Mouse (Mus musculus): ENCODE data around the gene Nop16. TPM values are rescaled to one million over a fixed set of nuclear protein-coding genes. Genes with fewer than 3 reads are reported as not detected.

Gene Nop16
- total RNA-seq, 2 experiments from 2014 or later = 17.0 to 20.0 TPM

- DNase-seq = no peak
- intact Hi-C loops (cut with DNase I) = no loop called here
Observed at GRCm38 (mm10) chr13:54598622-54599143, 8.8 kb upstream of the Nop16 start.

DNA sequence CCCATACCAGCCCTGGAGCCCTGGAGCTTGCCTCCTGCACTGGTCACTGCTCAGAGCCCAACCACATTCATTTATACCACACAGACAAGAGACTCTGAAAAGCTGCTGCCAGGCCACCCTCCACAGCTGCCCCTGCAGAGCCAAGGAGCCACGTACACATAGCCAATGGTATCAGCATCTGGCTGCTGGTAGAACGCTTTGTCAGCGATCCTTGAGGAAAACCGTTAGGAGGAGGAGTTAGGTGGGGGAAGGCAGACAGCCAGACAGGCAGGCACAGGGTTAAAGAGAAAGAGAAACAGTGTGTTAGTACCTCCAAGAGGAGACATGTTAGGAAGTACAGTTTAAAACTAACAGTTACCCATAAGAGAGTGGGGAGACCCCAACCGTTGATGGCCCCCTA is 7.0 kb upstream of the Nop16 start:
- intact Hi-C loops (cut with DNase I) = no loop called here
- no peak for DNase-seq

DNA sequence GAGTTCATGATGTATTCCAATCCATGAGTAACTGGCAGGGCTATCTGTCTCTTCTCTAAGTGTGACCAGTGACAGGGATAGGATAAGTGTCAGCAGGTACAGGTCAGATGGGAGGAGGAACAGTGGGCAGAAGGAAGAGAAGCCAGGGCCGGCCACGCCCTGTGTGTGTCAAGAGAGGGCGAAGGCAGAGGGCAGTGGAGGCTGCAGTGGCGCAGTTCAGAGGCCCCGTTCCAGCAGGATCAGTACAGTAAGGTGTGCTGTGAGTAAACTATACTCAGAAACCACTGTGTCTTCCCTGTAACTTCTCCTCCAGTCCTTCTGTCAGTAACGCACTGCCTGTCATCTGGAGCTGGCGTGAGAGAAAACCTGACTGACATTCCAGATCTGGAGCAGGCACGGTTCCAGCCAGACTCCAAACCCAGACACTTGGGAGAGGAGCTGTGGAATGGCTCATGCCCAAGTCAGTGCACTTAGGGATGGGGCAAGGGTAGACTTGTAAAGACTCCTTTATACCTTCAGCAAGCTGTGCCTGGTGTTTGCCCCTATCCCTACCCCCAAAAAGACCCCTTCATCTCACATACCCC is 6.3 kb upstream of the Nop16 start:
- intact Hi-C loops (cut with DNase I) = no loop called here
- DNase-seq = peak; percentile 45 to 60

DNA sequence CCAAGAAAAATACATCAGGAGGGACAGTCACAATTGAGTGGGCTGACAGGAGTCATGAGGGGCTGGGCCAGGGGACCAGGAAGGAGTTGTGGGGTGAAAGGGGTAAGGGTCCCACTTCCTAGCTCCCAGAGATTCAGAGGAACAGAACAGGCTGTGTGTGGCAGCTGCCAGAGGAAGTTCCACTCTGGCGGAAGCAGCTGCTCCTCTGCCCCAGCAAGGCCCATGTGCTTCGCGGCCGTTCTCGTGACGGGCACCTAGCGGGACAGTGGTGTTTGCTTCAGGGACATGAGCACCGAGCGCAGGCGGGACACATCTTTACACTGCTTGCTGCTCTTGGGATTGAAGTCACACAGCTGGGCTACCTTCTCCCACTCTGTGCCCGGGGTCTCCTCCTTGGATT is 3.7 kb upstream of the Nop16 start:
- intact Hi-C loops (cut with DNase I) = no loop called here

GRCm38 (mm10) chr13:54591776-54592356 is 2.0 kb upstream of the Nop16 start:
- no peak for DNase-seq
- intact Hi-C loops (cut with DNase I) = no loop called here

More for the DNA sequence above, 3.7 kb upstream of the Nop16 start:
- no peak for DNase-seq

DNA sequence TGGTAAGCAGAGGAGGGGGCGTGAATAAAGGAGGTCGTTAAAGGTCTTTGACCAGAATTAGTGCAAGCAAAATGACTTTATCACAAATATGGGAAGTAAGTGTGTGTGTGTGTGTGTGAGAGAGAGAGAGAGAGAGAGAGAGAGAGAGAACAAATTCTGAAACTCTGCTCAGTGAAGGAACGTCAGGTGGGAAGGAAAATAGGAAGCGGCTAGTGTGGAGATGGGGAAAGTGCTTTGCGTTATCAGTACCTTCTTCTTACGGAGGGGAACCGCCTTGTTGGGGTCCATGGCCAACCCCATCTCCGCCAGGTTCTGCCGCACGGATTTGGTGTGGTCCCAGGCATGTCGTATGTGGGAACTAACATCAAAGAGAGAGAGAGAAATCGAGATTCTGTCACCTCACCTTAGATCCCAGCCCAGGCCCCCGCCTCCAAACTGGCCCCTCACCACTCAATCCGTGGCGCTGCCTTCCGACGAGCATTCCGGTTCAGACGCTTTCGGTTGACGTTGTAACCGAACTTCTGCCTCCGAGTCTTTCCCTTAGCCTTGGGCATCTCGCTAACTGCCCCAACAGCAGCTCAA is 385 bp downstream of the Nop16 start:
- no peak for DNase-seq
- intact Hi-C loops (cut with DNase I) = no loop called here

GRCm38 (mm10) chr13:54585831-54586230 is 4.1 kb downstream of the Nop16 start:
- intact Hi-C loops (cut with DNase I) = no loop called here
- DNase-seq = no peak

DNA sequence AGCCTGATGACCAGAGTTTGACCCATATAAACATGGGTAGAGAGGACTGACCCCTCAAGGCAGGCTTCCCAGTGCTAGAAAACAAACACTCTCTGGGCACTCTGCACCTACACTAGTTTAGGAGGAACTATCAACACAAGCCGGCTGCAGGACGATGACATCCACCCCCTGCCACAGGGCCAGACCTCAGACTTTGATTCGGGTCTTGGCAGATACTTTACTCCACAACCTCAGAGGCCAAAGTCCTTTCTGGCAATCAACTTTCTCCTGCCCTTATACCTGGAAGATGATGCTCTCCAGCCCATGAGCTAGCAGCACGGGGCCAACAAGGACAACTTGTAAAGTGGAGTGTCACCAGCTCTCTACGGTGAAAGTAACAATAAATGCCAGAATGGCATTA is 7.0 kb downstream of the Nop16 start:
- intact Hi-C loops (cut with DNase I) = no loop called here
- no peak for DNase-seq

- intact Hi-C loops (cut with DNase I) = no loop called here
Observed at GRCm38 (mm10) chr13:54582126-54582525, 7.8 kb downstream of the Nop16 start.

GRCm38 (mm10) chr13:54581385-54581784 is 8.5 kb downstream of the Nop16 start:
- DNase-seq = no peak
- intact Hi-C loops (cut with DNase I) = no loop called here

More at GRCm38 (mm10) chr13:54582126-54582525, 7.8 kb downstream of the Nop16 start:
- DNase-seq = no peak

GRCm38 (mm10) chr13:54577652-54578507 is 12.0 kb downstream of the Nop16 start:
- intact Hi-C loops (cut with DNase I) = loop anchor here (5.0 kb wide), 1 partner anchor 44 kb away; the partner anchor contains the start of gene Faf2
- no peak for DNase-seq

DNA sequence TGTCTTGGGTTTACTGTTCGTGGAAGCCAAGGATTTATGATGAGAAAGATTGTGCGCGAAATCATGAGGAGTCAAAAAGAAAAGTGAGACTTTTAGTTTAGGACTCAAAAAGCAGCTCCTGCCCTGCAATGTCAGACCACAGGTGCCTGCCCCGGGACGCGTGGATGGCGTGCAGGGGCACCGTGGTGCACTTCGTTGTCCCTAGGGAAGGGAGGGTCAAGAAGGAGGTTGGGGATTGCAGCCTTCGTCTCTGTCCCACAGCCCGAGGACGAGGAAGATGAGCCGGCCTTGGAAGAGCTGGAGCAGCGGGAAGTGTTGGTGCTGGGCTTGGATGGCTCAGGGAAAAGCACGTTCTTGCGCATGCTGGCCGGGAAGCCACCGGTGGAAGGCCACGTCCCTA is 14.4 kb downstream of the Nop16 start:
- DNase-seq = no peak
- intact Hi-C loops (cut with DNase I) = loop anchor here (5.0 kb wide), 1 partner anchor 47 kb away; the partner anchor contains the start of gene Faf2

- DNase-seq = peak; percentile 84 to 86
- intact Hi-C loops (cut with DNase I) = loop anchor here (5.0 kb wide), 1 partner anchor 47 kb away; the partner anchor contains the start of gene Faf2
Observed at GRCm38 (mm10) chr13:54574854-54575481, 14.9 kb downstream of the Nop16 start, which contains the start of gene Arl10. Arl10 (plus strand) TSS chr13:54575015.

- DNase-seq = no peak
- intact Hi-C loops (cut with DNase I) = no loop called here
Observed at GRCm38 (mm10) chr13:54572621-54573020, 17.3 kb downstream of the Nop16 start.

GRCm38 (mm10) chr13:54571637-54572036 is 18.3 kb downstream of the Nop16 start:
- intact Hi-C loops (cut with DNase I) = no loop called here
- no peak for DNase-seq

- intact Hi-C loops (cut with DNase I) = no loop called here
- DNase-seq = no peak
Observed at GRCm38 (mm10) chr13:54570736-54571135, 19.2 kb downstream of the Nop16 start.

- DNase-seq = no peak
- intact Hi-C loops (cut with DNase I) = no loop called here
Observed at GRCm38 (mm10) chr13:54569282-54569681, 20.6 kb downstream of the Nop16 start.

GRCm38 (mm10) chr13:54568380-54568779 is 21.5 kb downstream of the Nop16 start:
- intact Hi-C loops (cut with DNase I) = no loop called here
- DNase-seq = no peak

GRCm38 (mm10) chr13:54565594-54566345 is 24.1 kb downstream of the Nop16 start:
- intact Hi-C loops (cut with DNase I) = loop anchor here (2.0 kb wide), 1 partner anchor 55 kb away; the partner anchor contains the start of gene Faf2
- DNase-seq = peak in 1 of 2 experiments; percentile 57

All from heart, postnatal 10 days (tissue).